Mouse (Mus musculus) intestine, embryonic 15.5 days (tissue): ENCODE data around the gene Cox15. TPM values are rescaled to one million over a fixed set of nuclear protein-coding genes. Genes with fewer than 3 reads are reported as not detected.

ENCODE experiments used
- ATAC-seq: fragments of 200-750 bp; cut with Nextera tagmentation; 2 replicates; pipeline ENCODE4 v1.8.0; 2017; ENCODE audit warnings: moderate TSS enrichment, moderate library complexity
- H3K27ac ChIP-seq: fragments of 300-500 bp; sonication (generic); 2 replicates; pipeline ENCODE4 v1.5.1; 2015; ENCODE audit warnings: mild to moderate bottlenecking, inconsistent platforms
- H3K27me3 ChIP-seq: fragments of 300-500 bp; sonication (generic); replicated peaks from 2 replicates; pipeline ENCODE4 v1.6.1; 2015; ENCODE audit warnings: inconsistent platforms
- H3K36me3 ChIP-seq: fragments of 300-500 bp; sonication (generic); 2 replicates; pipeline ENCODE4 v1.6.1; 2015; ENCODE audit warnings: inconsistent platforms
- H3K4me1 ChIP-seq: fragments of 300-500 bp; sonication (generic); replicated peaks from 2 replicates; pipeline ENCODE4 v1.6.1; 2015; ENCODE audit warnings: inconsistent platforms
- H3K4me2 ChIP-seq: fragments of 300-500 bp; sonication (generic); replicated peaks from 2 replicates; pipeline ENCODE4 v1.6.1; 2015; ENCODE audit warnings: mild to moderate bottlenecking, inconsistent platforms
- H3K4me3 ChIP-seq: fragments of 300-500 bp; sonication (generic); replicated peaks from 2 replicates; pipeline ENCODE4 v1.5.1; 2015; ENCODE audit warnings: inconsistent platforms
- H3K9ac ChIP-seq: fragments of 300-500 bp; sonication (generic); 2 replicates; pipeline ENCODE4 v1.6.1; 2015; ENCODE audit warnings: inconsistent platforms
- H3K9me3 ChIP-seq: fragments of 300-500 bp; sonication (generic); 2 replicates; pipeline ENCODE4 v1.6.1; 2016; ENCODE audit warnings: inconsistent platforms
- WGBS: fragments of 180-500 bp; shearing (Covaris S2); methylation state at CpG from one replicate; pipeline ENCODE4 v1.1.7; 2015; 5-methylcytosine and 5-hydroxymethylcytosine counted together
- polyA plus RNA-seq: library from polyadenylated mRNA; unstranded; fragments of >200 nt; fragmentation: Nextera tagmentation; extraction: Ambion mirVana; gene quantifications from 2 replicates; pipeline ENCODE4 v1.2.1, GENCODE M21; 2015

Gene Cox15
- polyA plus RNA-seq, 1 experiment from 2014 or later: 12.2 TPM

GRCm38 (mm10) chr19:43697666-43698370 is 55.0 kb downstream of the Cox15 start:
- no peaks in the 10 kb centered on the region for H3K9me3 ChIP-seq
- H3K27me3 ChIP-seq: no peaks in the 10 kb centered on the region
- H3K4me1 ChIP-seq: 0 out of 2 replicates have a peak, but pooled peaks cover 7% of the 10 kb centered on the region
- no peak overlapping the region for H3K9ac ChIP-seq
- H3K27ac ChIP-seq: peak overlapping the region; percentile 29; the same call in 1 of the 2 replicates
- no peak overlapping the region for H3K4me3 ChIP-seq
- WGBS: 86% methylated on average over 5 of the region's 5 CpGs
- H3K4me2 ChIP-seq: no peak overlapping the region
- 0 out of 2 replicates have a peak, but pooled peaks cover 4% of the 10 kb centered on the region for H3K36me3 ChIP-seq
- ATAC-seq: no peak

- Histone ChIP-seq H3K27ac (peak overlapping the region; percentile 45), H3K27me3 (no peaks in the 10 kb centered on the region), H3K9ac (no peak overlapping the region), H3K4me1 (peaks cover 12% of the 10 kb centered on the region; the same call in 1 of the 2 replicates), H3K4me2 (peak overlapping the region; percentile 14; the same call in 1 of the 2 replicates), H3K9me3 (no peaks in the 10 kb centered on the region), H3K36me3 (no peaks in the 10 kb centered on the region), H3K4me3 (no peak overlapping the region)
- peak; percentile 91 for ATAC-seq
- 35% methylated on average over 10 of the region's 10 CpGs for WGBS
These were observed 57.3 kb downstream of the Cox15 start for GRCm38 (mm10) chr19:43695514-43695964.

GRCm38 (mm10) chr19:43692815-43693214 is 60.0 kb downstream of the Cox15 start:
- Histone ChIP-seq H3K27ac (no peak overlapping the region), H3K36me3 (no peaks in the 10 kb centered on the region), H3K4me3 (no peak overlapping the region), H3K4me2 (no peak overlapping the region), H3K27me3 (no peaks in the 10 kb centered on the region), H3K9me3 (no peaks in the 10 kb centered on the region), H3K4me1 (peaks cover 11% of the 10 kb centered on the region; the same call in 1 of the 2 replicates), H3K9ac (no peak overlapping the region)
- ATAC-seq: no peak
- WGBS: 89% methylated on average over 14 of the region's 14 CpGs

GRCm38 (mm10) chr19:43689419-43690246 is 63.2 kb downstream of the Cox15 start, which contains the start of gene Entpd7:
Entpd7 (plus strand) TSS chr19:43689672.
- peak; percentile 99 for ATAC-seq
- peak within 1 kb of the TSS; percentile 78 for H3K9ac ChIP-seq
- peak within 1 kb of the TSS; percentile 78 for H3K4me2 ChIP-seq
- H3K4me3 ChIP-seq: peak within 1 kb of the TSS; percentile 87
- peaks cover 5% of the 10 kb centered on the region; the same call in 1 of the 2 replicates for H3K4me1 ChIP-seq
- peak within 1 kb of the TSS; percentile 66 for H3K27ac ChIP-seq
- H3K27me3 ChIP-seq: no peaks in the 10 kb centered on the region
- H3K9me3 ChIP-seq: no peaks in the 10 kb centered on the region
- under 1% methylated on average over 60 of the region's 60 CpGs for WGBS
- H3K36me3 ChIP-seq: no peaks in the 10 kb centered on the region

Other genes starting within 250 kb of the Cox15 start
- 58.7 and 60.7 TPM in 2 replicates for gene Got1, start 228.4 kb downstream of the Cox15 start, polyA plus RNA-seq
- 80.9 and 88.1 TPM in 2 replicates for gene Nkx2-3, start 140.7 kb downstream of the Cox15 start, polyA plus RNA-seq
- gene Slc25a28, start 78.1 kb downstream of the Cox15 start, polyA plus RNA-seq: 19.1 and 19.9 TPM in 2 replicates
- gene Entpd7, start 63.3 kb downstream of the Cox15 start, polyA plus RNA-seq: 21.1 and 24.4 TPM in 2 replicates
- 24.8 and 25.9 TPM in 2 replicates for gene Cutc, start within 50 bp of the Cox15 start, polyA plus RNA-seq
- gene Abcc2, start 29.2 kb upstream of the Cox15 start, polyA plus RNA-seq: 16.7 and 24.3 TPM in 2 replicates
- gene Dnmbp, start 187.2 kb upstream of the Cox15 start, polyA plus RNA-seq: 35.9 and 37.0 TPM in 2 replicates
- gene Cpn1, start 233.6 kb upstream of the Cox15 start, polyA plus RNA-seq: 21.4 and 26.2 TPM in 2 replicates